Mouse (Mus musculus) macrophage (primary cell): Measurements from ENCODE around the gene Tspan5. TPM values are rescaled to one million over a fixed set of nuclear protein-coding genes. Genes with fewer than 3 reads are reported as not detected.

ENCODE experiments used
- H3K27ac ChIP-seq: fragments of 350-480 bp; formaldehyde crosslinking; 2 replicates; pipeline ENCODE4 v1.9.0; 2021
- H3K36me3 ChIP-seq: fragments of 350-480 bp; formaldehyde crosslinking; 2 replicates; pipeline ENCODE4 v1.9.0; 2021; ENCODE audit errors: inconsistent target
- H3K4me3 ChIP-seq: fragments of 350-480 bp; formaldehyde crosslinking; 2 replicates; pipeline ENCODE4 v1.9.0; 2021; ENCODE audit errors: inconsistent target
- H3K79me2 ChIP-seq: fragments of 350-480 bp; formaldehyde crosslinking; 2 replicates; pipeline ENCODE4 v1.9.0; 2021; ENCODE audit errors: inconsistent target
- WGBS: methylation state at CpG from one replicate; pipeline ENCODE4 v1.1.7; 2026; ENCODE audit warnings: inconsistent platforms; ENCODE audit not compliant: missing documents; 5-methylcytosine and 5-hydroxymethylcytosine counted together
- polyA plus RNA-seq: library from polyadenylated mRNA; stranded (reverse); fragments of 250-400 nt; gene quantifications from 3 replicates; pipeline ENCODE4 v1.2.4, GENCODE M21; 2018; ENCODE audit warnings: inconsistent platforms

The Tspan5 gene
- polyA plus RNA-seq, 1 experiment from 2014 or later, result 5.3 TPM

GRCm38 (mm10) chr3:138751328-138751727, 9.3 kb downstream of the Tspan5 start:
- H3K4me3 ChIP-seq, result no peak overlapping the region
- H3K36me3 ChIP-seq, result no peaks in the 10 kb centered on the region
- H3K79me2 ChIP-seq, result peaks cover 59% of the 10 kb centered on the region; the same call in 1 of the 2 replicates
- WGBS, result 85% methylated on average over 5 of the region's 5 CpGs
- no peak overlapping the region for H3K27ac ChIP-seq

DNA sequence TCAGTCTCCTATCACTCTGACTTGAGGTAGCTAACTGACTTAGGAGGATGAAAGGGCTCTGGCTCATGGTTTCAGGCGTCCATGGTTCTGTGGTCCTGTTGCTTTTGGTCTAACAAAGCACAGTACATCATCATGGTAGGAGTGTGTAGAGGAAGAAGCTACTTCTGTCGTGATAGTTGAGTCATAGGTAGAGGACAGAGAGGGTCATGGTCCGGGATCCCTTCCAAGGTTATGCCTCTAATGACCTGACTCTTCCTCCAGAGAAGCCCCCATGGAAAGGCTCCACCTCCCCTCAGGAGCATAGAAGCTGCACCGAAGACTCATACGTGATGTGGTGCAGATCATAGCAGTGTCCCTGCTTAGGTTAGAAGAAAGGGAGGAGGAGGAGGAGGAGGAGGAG, 10.1 kb downstream of the Tspan5 start:
- no peaks in the 10 kb centered on the region for H3K36me3 ChIP-seq
- peaks cover 53% of the 10 kb centered on the region; the same call in 1 of the 2 replicates for H3K79me2 ChIP-seq
- no peak overlapping the region for H3K4me3 ChIP-seq
- WGBS, result 72% methylated on average over 5 of the region's 5 CpGs
- no peak overlapping the region for H3K27ac ChIP-seq

- Histone ChIP-seq H3K27ac (0 out of 2 replicates have a peak overlapping the region, but pooled peaks have one; percentile 21), H3K4me3 (no peak overlapping the region), H3K79me2 (peaks cover 45% of the 10 kb centered on the region; the same call in 1 of the 2 replicates), H3K36me3 (no peaks in the 10 kb centered on the region)
- WGBS, result 24% methylated on average over 3 of the region's 3 CpGs
Observed at GRCm38 (mm10) chr3:138752769-138753168, 10.8 kb downstream of the Tspan5 start.

GRCm38 (mm10) chr3:138753182-138753885, 11.3 kb downstream of the Tspan5 start:
- WGBS, result 4% methylated on average over 12 of the region's 12 CpGs
- no peaks in the 10 kb centered on the region for H3K36me3 ChIP-seq
- H3K27ac ChIP-seq, result 0 out of 2 replicates have a peak overlapping the region, but pooled peaks have one; percentile 21
- H3K4me3 ChIP-seq, result peak overlapping the region; percentile 13; the same call in 1 of the 2 replicates
- peaks cover 40% of the 10 kb centered on the region; the same call in 1 of the 2 replicates for H3K79me2 ChIP-seq

DNA sequence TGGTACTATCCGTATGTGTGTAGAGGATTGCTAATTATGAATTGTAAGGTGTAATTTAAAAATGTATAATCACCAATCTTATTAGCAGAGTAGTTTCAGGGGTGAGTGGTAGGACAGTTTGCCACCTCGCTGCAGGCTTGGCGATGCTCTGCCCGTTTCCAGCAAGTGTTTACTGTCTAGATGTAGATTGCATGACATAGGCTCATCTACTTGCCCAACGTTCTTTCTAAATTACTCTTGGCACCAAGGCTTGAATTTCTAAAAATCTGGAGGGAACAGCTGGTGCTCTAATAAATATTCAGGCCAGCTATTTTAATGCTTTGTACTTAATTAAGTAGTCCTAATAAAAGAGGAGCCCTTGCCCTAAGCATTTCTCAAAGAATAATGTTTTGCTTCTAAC, 12.3 kb downstream of the Tspan5 start:
- no peak overlapping the region for H3K27ac ChIP-seq
- peaks cover 30% of the 10 kb centered on the region; the same call in 1 of the 2 replicates for H3K79me2 ChIP-seq
- no peak overlapping the region for H3K4me3 ChIP-seq
- 82% methylated on average over 5 of the region's 5 CpGs for WGBS
- H3K36me3 ChIP-seq, result no peaks in the 10 kb centered on the region

- Histone ChIP-seq H3K36me3 (no peaks in the 10 kb centered on the region), H3K79me2 (peaks cover 36% of the 10 kb centered on the region; the same call in 1 of the 2 replicates), H3K27ac (no peak overlapping the region), H3K4me3 (no peak overlapping the region)
- 80% methylated on average over 2 of the region's 2 CpGs for WGBS
Observed at GRCm38 (mm10) chr3:138757283-138757682, 15.3 kb downstream of the Tspan5 start.

DNA sequence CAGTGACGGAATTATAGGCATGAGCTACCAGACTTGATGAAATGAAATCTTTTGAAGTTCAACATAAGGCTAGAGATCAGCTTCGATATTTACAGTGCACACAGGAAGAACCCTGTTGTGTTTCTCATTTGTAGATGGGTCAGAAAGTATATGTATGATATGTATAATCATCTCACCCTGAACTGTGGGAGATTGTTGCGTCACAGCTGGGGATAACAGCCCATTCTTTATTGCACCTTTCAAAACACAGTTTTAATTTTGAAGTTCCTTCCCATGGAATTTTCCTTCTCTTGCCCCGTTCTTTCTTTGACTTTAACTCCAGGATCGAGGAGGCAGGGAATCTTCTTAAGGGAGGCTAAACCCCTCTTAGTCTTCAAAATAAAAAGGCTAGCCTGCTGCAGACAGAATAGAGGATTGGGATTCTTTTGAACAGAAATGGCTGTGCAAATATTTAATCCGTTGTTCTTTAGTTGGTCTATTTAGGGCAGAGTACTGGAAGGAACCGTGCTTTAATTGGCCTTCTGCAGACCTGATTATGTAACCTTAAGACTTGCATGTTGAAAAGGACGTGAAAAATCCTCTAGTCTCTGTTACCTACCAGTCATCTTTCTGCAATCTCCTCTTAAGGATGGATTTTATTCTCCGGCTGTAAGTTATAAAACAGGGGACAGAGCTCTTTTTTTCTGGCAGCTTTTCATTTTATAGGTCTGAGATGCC, 18.1 kb downstream of the Tspan5 start:
- 62% methylated on average over 9 of the region's 9 CpGs for WGBS
- Histone ChIP-seq H3K36me3 (no peaks in the 10 kb centered on the region), H3K4me3 (no peak overlapping the region), H3K27ac (no peak overlapping the region), H3K79me2 (peaks cover 40% of the 10 kb centered on the region; the same call in 1 of the 2 replicates)

DNA sequence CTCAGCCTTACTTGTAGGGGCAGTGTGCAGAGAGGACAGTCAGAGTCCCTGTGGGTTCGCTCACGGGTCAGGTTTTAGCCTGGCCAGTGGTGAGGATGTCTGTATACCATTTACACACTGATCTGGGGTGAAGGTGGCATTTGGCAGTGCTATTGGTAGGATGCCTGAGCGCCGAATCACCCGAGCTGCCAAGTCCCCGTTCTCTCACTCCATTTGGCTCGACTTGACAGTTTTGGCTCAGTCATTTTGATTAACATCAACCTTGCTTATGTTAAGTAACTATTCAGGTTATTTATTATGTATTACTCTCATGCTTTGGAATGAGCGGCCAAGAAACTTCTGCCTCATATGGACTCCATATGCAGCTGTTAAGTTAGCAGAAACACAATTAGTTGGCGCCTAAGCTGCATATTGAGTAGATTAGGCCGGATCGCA, 18.7 kb downstream of the Tspan5 start:
- Histone ChIP-seq H3K79me2 (peaks cover 34% of the 10 kb centered on the region; the same call in 1 of the 2 replicates), H3K36me3 (no peaks in the 10 kb centered on the region), H3K4me3 (no peak overlapping the region), H3K27ac (no peak overlapping the region)
- 94% methylated on average over 11 of the region's 11 CpGs for WGBS

DNA sequence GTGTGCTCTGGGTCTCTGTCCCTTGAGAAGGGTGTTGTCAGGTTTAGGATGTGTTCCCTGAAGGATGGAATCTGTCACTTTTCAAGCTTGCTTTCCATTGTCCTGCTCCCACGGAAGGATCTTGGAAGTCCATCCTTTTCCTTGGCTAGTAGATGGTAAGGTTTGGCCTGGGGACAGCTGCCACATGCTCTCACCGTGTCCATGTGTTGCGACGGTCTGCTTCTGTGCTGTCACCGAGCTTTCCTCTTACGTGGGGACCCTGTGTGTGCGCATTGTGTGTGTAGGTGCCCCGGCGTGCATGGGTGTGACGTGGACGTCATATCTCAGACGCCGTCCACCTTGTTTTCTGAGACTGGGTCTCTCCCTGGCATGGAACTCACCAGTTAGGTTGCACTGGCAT, 19.5 kb downstream of the Tspan5 start:
- H3K27ac ChIP-seq, result no peak overlapping the region
- peaks cover 28% of the 10 kb centered on the region; the same call in 1 of the 2 replicates for H3K79me2 ChIP-seq
- no peak overlapping the region for H3K4me3 ChIP-seq
- 95% methylated on average over 13 of the region's 13 CpGs for WGBS
- no peaks in the 10 kb centered on the region for H3K36me3 ChIP-seq

DNA sequence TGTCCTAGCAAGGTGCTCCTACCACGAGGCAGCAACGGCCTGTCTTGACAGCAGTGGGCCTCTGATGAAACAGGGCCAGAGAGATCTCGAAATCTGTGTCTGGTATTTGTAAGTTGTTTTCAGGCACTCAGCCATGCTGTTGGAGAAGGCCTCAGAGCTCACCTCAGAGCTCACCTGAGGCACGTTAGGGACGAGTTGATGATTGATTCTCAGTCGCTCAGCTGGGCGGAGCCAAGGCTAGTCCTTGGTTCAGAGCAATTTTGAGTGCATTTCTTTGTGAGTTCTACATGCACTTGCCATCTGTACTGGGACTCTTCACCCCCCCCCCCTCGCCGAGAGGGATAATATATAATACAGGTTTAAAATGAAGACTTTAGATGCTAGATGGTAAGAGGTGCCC, 21.9 kb downstream of the Tspan5 start:
- Histone ChIP-seq H3K4me3 (no peak overlapping the region), H3K79me2 (peaks cover 28% of the 10 kb centered on the region; the same call in 1 of the 2 replicates), H3K36me3 (no peaks in the 10 kb centered on the region), H3K27ac (no peak overlapping the region)
- WGBS, result 87% methylated on average over 9 of the region's 9 CpGs

DNA sequence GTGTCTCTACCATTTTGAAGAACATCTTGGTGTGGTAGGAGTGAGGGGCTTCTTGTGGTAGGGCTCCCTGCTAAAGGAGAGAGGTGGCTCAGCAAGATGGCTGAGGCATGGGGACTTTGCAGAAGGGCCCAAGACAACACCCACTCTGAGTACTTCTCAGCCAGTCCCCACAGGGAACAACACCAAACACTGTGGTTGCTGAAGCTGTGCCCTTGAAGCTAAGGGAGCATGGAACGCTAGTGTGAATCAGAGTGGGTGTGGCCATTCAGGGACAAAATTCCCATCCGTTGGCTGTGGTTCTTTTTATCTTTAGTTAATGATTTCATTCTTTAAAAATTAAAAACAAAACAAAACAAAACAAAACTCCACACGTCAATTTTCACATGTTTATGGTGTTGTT, 22.8 kb downstream of the Tspan5 start:
- no peaks in the 10 kb centered on the region for H3K36me3 ChIP-seq
- peaks cover 28% of the 10 kb centered on the region; the same call in 1 of the 2 replicates for H3K79me2 ChIP-seq
- H3K27ac ChIP-seq, result no peak overlapping the region
- 91% methylated on average over 3 of the region's 3 CpGs for WGBS
- H3K4me3 ChIP-seq, result no peak overlapping the region

- Histone ChIP-seq H3K79me2 (peaks cover 8% of the 10 kb centered on the region; the same call in 1 of the 2 replicates), H3K4me3 (no peak overlapping the region), H3K36me3 (no peaks in the 10 kb centered on the region), H3K27ac (no peak overlapping the region)
- WGBS, result 84% methylated on average over 8 of the region's 8 CpGs
Observed at GRCm38 (mm10) chr3:138767034-138767433, 25.0 kb downstream of the Tspan5 start.

DNA sequence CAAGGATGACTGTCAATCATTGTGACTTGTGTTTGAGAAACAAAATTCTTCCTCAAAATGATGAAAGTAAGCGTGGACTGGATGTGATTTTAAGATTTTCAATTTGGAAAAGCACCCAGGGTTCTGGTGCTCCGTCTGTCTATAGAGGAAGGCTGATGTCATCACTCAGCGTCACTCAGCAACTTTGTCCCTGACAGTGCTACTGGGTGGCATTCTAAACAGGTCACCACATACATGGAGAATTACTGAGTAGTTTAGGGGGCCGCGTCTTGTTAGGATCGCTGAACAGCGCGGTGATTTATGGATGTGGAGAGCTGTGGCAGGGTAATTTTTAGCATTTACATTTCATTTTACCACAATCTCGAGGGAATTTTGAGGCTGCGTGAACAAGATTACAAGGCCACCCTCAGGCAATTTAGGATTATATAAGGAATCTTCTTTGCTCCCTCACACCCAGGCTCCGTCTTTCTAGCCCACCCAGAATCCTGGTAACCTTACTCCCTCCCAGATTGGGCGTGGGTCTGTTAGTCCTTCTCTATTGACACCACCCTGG, 26.6 kb downstream of the Tspan5 start:
- peaks cover 3% of the 10 kb centered on the region; the same call in 1 of the 2 replicates for H3K79me2 ChIP-seq
- no peaks in the 10 kb centered on the region for H3K36me3 ChIP-seq
- no peak overlapping the region for H3K4me3 ChIP-seq
- H3K27ac ChIP-seq, result no peak overlapping the region
- WGBS, result 90% methylated on average over 10 of the region's 12 CpGs

DNA sequence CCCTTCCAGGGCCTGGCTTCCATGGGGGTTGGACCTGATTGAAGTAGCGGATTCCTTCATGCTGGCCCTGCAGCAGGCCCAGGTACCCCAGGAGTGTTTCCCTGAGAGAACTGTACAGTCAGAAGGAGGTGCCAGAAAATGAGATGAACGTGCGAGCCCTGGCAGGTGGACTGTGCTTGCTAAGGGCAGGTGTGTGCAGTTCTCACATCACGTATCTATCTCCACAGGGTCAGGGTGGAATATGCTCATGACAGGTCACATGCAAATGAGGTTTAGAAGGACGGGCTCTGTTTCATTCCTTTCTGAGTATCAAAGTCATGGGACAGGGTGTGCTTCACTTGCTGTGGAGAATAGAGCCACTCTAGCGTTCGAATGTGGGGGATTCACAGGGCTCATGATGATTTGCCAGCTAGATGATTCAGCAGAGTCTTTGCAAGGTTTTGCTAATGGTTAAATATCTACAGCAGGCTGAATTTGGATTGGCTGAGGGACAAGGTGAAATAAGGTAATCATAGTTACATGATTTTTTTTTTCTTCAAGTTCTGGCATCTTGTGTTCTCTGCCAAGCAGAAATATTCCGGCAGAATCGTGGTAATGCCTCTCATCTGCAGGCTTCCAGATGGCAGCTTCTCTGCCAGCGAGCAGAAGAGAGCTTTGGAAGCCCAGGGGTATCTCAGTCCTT, 28.8 kb downstream of the Tspan5 start:
- WGBS, result 89% methylated on average over 10 of the region's 10 CpGs
- Histone ChIP-seq H3K36me3 (no peaks in the 10 kb centered on the region), H3K27ac (no peak overlapping the region), H3K4me3 (no peak overlapping the region), H3K79me2 (peaks cover 3% of the 10 kb centered on the region; the same call in 1 of the 2 replicates)
